Mouse (Mus musculus): ENCODE measurements around the gene P4ha2.
A peak's percentile ranks its signal among the peaks of the same experiment; 100 is the strongest.

Gene P4ha2

DNA sequence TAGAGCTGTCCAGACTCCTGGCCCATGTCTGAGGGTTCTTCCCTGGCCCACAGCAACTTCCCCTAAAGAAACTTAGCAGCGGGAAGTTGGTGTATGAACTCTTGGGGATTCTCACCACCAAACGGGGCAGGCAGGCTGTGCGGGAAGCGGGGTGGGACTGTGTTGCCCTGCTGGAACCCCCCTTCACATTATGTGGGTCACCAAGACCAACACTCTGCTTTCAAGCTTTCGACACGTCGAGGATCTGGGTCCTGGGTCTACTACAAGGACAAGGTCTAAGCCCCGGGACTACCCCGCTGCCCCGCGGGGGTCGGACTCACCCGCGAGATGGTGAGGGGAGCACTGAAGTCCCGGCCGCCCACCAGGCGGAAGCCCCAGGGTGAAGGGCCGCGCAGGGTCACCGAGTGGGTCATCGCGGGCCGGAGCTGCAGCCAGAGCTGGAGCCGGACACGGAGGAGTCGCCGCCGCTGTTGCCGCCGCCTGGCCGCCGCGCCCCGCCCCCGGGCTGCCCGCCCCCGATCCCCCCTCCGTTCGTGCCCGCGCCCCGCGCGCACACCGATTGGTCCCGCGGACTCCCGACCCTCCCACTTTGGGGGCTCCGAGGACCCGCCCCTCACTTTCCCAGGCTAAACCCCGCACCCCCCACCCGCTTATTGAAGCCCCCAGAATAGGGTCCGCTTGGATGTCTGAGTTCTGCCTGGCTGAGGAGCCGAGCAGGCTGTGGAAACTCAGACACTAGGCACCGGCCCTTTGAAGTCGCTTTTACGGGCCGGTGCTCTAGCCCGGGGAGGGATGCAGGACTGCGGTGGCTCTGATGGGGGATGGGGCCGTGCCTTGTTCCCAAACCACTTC, 31.1 kb upstream of the P4ha2 start, which contains the start of gene Pdlim4:
Gene Pdlim4, minus strand, starts transcription at position 495 of the 852 bp plus-strand sequence.
- no peak for DNase-seq

DNA sequence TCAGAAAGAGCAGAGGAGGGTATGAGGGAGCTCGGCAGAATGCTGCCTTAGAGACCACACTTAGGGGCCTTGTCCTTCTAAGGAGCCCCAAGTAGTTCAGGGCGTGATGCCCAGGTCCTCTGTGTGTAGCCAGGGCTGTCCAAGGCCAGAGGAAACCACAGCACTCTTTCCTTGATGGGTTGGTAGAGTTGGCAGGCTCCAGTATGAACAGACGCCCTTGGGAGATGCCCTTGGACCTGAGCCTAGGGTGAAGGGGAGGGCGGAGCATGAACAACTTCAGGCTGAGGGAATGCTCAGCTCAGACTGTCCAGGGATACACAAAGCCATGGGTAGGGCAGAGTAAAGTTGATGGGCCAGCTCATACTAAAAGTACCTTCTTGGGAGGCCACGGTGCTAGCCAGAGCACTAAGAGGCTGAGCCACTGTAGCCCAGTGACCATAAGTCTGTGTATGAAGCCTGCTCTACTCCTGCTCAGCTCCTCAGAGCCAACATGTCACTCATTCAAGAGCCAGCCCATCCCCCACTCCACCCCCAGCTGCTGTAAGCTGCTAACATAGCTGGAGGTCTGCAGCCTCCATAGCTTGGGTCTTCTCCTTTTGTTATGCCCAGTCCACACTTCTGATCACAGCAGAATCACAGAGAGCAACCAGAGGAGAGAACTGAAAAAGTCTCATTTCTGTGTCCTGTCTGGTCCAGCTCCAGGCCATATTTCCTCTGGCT, 28.0 kb upstream of the P4ha2 start:
- DNase-seq = peak; percentile 71

DNA sequence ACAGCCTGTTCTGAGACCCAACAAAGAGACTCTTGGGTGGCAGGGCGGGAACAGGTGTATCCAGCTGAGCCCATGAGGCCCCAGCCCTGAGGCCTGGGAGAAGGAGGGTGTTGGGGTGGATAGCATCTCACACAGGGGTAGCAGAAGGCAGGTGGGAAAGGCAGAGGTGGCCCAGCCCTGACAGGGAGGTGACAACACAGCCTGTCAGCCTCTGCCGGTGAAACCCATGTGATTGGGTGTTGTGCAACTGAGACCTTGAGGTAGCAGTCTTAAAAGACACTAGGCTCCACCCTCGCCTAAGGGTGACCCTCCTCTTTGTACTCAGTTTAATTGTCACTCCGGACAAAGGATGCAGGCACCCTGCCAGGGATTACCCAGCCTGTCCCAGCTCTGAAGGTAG, 26.6 kb upstream of the P4ha2 start:
- peak; percentile 5 for DNase-seq

DNA sequence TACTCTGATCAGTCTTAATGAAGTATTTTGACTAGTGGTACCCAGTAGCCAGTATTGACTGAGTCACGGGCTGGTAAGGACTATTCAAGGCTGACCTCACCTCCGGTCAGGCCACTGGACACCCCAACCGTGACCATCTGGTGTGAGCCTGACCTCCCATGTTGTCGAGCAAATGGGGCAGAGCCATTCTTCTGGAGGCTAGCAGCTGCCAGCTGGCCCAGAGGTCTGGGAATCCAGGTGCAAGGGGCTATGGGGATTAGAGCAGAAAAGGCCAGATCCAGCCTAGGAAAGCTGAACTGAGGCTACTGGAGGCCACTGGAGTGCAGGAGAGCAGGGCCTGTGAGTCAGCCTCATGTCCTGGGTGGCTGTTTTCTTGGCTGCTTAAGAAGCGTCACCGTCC, 24.5 kb upstream of the P4ha2 start:
- peak; percentile 3 for DNase-seq

- peak; percentile 4 for DNase-seq
Observed at GRCm38 (mm10) chr11:54076101-54076500, 23.8 kb upstream of the P4ha2 start.

DNA sequence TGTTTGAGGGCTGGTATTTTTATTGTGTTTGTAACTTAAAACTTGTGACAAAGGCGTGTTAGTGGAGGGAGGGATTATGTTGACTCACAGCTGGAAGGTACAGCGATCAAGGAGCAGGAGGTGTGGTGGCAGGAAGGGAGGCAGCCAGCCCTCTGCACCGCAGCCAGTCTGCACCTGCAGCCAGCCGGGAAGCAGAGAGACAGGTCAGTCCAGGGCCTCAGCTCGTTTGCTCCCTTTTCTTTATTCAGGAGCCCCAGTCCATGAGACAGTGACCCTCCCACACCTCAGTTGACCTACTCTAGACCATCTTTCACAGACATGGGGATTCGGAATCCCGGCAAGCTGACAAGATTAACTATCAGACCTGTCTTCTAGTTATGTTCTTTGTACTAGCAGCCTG, 19.5 kb upstream of the P4ha2 start:
- DNase-seq = no peak

DNA sequence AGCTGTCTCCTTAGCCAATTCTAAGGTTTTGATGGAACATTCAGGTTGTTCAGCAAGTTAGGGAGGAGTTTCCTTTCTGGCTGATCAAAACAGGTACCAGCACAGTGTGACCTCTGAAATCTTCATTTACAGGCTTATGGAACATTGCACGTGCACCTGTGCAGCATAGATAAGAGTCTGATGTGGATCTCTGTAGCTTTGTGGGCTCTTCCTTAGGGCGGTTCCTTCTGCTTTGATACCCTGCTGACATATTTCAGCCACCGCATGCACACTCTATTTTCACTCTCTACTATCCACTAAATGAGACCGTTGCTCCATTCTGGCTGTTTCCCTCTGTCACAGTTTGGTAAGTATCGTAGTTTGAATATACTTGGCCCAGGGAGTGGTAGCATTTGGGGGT, 17.2 kb upstream of the P4ha2 start:
- DNase-seq = no peak

- no peak for DNase-seq
Observed at GRCm38 (mm10) chr11:54084976-54085375, 14.9 kb upstream of the P4ha2 start.

DNA sequence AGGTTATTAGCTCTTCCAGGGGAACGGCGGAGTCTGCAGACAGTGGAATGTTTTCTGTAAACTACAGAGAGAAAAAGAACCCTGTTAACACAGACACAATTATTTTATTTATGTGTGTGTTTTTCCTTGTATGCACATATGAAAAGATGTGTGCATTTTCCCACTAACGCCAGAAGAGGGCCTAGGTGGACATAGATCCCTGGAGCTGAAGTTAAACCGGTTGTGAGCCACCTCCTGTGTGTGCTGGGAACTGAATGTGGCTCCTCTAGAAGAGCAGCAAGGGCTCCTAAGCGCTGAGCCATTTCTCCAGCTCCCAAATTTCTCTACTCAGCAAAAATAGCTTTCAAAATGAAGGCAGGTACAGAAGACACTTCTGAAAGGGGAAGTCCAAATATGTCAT, 14.1 kb upstream of the P4ha2 start:
- no peak for DNase-seq

DNA sequence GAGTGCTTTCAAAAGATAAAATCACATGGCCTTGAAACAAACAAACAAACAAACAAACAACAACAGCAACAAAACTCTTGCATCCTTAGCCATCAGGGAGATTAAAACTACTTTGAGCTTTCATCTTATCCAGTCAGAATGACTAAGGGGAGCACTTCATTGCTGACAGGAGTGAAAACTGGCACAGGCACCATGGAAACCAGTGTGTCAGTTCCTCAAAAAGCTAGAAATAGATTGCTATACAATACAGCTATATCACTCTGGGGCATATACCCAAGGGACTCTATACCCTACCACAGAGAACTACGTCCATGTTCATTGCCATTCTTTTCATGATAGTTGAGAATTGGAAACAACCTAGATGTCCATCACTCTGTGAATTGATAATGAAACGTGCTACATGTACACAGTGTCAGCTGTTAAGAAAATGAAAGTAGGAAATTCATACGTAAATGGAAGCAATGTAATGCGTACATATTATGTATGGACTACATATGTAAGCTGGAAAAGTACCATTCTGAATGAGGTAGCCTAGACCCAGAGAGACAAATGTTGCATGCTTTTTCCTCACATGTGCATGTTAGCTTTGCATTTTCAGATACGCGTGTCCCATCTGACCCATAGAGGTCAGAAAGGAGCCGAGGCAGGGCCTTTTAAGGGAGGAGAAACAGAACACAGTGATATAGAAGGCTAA, 11.5 kb upstream of the P4ha2 start:
- no peak for DNase-seq

- peak; percentile 78 for DNase-seq
Observed at GRCm38 (mm10) chr11:54088947-54089317, 11.0 kb upstream of the P4ha2 start.

DNA sequence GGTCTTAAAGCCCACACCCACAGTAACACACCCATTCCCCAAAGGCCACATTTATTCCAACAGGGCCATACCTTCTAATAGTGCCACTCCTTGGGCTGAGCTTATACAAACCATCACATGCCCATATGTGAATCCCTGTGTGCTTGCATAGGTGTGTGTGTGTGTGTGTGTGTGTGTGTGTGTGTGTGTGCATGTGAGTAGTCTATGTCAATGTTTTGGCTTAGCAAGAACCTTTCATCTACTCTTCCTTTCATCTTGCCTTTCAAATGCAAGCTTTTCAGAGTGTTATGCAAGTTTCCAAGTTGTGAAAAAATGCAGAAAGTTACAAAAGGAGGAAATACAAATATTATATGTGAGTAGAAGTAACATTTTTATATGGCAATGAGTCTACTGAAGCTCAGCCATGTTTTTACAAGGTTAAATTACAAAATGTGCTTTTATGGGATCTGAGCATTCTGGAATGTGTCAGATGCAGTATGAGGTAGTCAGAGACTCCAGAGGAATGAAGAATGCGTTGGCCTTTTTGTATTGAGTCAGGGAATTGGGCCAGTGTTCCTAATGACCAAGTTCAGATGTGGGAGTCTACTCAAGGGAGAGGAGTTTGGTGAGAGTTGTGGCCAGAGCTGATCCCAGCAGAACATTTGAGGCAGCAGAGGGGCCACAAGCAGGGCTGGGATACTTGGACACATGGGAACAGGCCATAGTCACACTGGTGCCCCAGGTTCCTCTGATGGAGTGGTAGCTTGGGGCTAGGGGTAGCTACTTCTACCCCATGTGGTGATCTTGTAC, 9.6 kb upstream of the P4ha2 start:
- no peak for DNase-seq

GRCm38 (mm10) chr11:54091726-54092125, 8.2 kb upstream of the P4ha2 start:
- DNase-seq = no peak

DNA sequence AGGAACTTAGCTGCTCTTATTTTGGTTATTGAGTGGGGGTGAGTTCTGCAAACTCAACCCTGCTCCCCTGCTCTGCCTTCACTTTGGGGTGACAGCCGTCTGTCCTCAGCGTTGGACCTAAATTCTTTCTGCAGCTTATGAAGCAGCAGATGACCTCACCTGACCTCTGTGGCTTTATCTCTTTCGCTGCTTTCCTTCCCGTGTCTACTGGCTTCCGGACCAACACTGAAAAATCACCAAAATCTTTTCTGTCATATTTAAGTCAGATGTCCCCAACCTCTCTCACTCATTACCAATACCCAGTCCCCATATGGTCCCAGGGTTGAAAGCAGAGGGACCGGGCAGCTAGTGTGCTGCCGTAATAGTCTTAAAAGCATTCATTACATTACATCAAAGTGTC, 7.7 kb upstream of the P4ha2 start:
- no peak for DNase-seq

DNA sequence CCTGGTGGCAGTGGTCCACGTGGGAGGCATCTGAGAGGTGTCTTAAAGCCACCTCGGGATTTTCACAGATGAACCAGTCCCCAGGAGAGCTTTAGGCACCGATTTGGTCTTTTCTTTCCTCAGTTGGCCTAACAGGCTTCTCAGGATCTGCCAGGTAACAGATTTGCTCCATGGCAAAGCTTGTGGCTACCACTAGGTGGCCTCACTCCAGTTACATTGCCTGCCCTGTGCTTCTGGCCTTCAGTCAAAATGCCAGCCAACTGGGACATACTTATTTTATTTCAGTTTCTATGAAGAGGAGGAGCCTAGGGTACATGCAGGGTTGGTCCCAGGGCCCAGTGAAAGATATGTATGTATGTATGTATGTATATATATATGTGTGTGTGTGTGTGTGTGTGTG, 6.9 kb upstream of the P4ha2 start:
- DNase-seq = peak; percentile 62

- peak; percentile 58 for DNase-seq
Observed at GRCm38 (mm10) chr11:54100692-54101591, 1.0 kb downstream of the P4ha2 start.

DNA sequence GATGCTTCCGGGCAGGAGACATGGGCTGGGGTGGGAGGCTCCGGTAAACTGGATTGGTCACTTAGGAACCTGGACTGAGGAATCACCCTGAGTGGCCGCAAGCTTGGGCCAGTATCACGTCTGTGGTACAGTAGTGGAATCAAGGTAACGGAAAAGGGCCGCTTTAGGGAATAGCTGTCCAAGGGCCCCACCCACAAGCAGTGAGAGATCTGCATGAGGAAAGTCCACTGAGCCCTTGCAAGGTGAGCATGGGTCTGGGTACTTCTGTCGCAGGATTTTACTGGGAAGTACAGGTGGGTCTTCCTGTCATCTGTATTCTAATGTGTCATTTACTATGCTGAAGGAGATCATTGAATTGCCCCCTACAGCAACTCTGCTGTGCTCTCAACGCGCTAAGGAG, 1.8 kb downstream of the P4ha2 start:
- DNase-seq = no peak

- DNase-seq = no peak
Observed at GRCm38 (mm10) chr11:54102706-54103449, 3.0 kb downstream of the P4ha2 start.

DNA sequence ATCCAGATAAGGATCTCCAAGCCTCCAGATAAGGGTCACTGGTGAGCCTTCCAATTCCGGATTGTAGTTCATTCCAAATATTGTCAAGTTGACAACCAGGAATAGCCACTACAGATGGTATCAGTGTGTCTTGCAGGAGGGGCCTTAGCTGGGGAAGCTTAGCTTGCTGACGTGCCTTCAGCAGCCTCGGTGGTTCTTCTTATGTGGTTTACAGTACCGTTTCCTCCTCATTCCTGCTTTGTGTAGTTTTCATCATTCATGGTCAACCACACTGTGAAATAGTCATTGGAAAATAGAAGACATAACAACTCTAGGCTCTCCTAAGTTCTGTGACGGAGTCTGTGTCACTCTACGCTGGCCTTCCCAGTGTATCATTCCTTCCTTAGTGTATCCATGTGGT, 5.1 kb downstream of the P4ha2 start:
- DNase-seq = no peak

DNA sequence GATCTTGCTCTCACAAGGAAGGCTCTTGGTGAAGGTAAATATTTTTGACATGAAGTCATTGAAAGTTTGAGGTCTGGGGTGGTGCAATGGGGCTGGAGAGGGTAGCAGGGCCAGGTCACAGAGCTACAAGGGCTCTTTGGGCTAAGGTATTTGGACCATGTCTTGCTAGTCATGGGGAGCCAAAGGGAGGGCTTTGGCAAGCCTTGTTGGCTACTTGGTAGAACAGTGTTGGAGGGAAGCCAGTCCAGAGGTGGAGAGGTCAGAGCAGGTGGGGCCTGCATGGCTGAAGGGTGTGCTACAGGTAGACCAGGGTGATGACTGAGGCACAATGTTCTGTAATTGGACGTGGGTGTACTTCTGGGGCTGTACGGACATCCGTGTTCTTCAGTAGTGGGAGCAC, 6.8 kb downstream of the P4ha2 start:
- DNase-seq = no peak

GRCm38 (mm10) chr11:54107239-54107638, 7.3 kb downstream of the P4ha2 start:
- DNase-seq = peak; percentile 68
